Mouse (Mus musculus) gastrocnemius, postnatal 14 days (tissue): Measurements from ENCODE around the gene Themis3. TPM values are rescaled to one million over a fixed set of nuclear protein-coding genes. Genes with fewer than 3 reads are reported as not detected.

ENCODE experiments used
- total RNA-seq, 2 experiments: library from RNA; stranded (reverse); gene quantifications; 2 replicates each; pipeline ENCODE4 v1.2.3; 2021

The Themis3 gene
- total RNA-seq, 2 experiments from 2014 or later = not detected

Other genes with a start within 250 kb of the Themis3 start
- gene Mtcl1, start 144.9 kb downstream of the Themis3 start, total RNA-seq = 1 to 10 TPM; 7.6 to 9.2 TPM
- 100 to 1,000 TPM in 1 of 2 experiments, 10 to 100 TPM in 1; 96.2 to 130 TPM for gene Rab12, start 74.9 kb downstream of the Themis3 start, total RNA-seq